Mouse (Mus musculus) lung, embryonic 16.5 days (tissue): Measurements from ENCODE around the gene Abcb10. TPM values are rescaled to one million over a fixed set of nuclear protein-coding genes. Genes with fewer than 3 reads are reported as not detected.
A peak's percentile ranks its signal among the peaks of the same experiment; 100 is the strongest.

Experiments used
- microRNA counts: library from miRNA; unstranded; fragments of <30 nt; microRNA quantifications from one replicate; lab custom pipeline; 2016
- microRNA-seq: library from miRNA; unstranded; fragments of <30 nt; microRNA quantifications from one replicate; pipeline ENCODE4, GENCODE M21; 2016
- polyA plus RNA-seq: library from polyadenylated mRNA; unstranded; fragments of >200 nt; fragmentation: Nextera tagmentation; extraction: Ambion mirVana; gene quantifications from 2 replicates; pipeline ENCODE4 v1.2.1, GENCODE M21; 2015

Gene Abcb10
- polyA plus RNA-seq, 1 experiment from 2014 or later = 14.3 TPM

MicroRNAs within 50 kb of the gene (microRNA counts, 519-probe panel; counts per million panel counts)
- 1,613 counts per million, percentile 23 among the panel's probes with 10 or more counts for microRNA mmu-miR-1967 (lab: Ali Mortazavi, UCI)

Small RNA genes lying within 50 kb of the gene (microRNA-seq; reads per million reads assigned to microRNA genes)
- not detected for gene Mir1967

Other genes with a start within 250 kb of the Abcb10 start
- gene Rab4a, start 177.1 kb downstream of the Abcb10 start, polyA plus RNA-seq = 27.4 and 32.2 TPM in 2 replicates
- gene Ccsap, start 122.9 kb downstream of the Abcb10 start, polyA plus RNA-seq = 4.4 TPM in 2 replicates
- gene Acta1, start 88.4 kb downstream of the Abcb10 start, polyA plus RNA-seq = 90.5 and 322 TPM in 2 replicates
- 37.7 and 39.5 TPM in 2 replicates for gene Nup133, start 33.9 kb downstream of the Abcb10 start, polyA plus RNA-seq
- 29.3 and 30.9 TPM in 2 replicates for gene Taf5l, start 38.3 kb upstream of the Abcb10 start, polyA plus RNA-seq
- 4.0 and 4.6 TPM in 2 replicates for gene Urb2, start 38.4 kb upstream of the Abcb10 start, polyA plus RNA-seq
- gene Galnt2, start 248.3 kb upstream of the Abcb10 start, polyA plus RNA-seq = 36.8 and 46.4 TPM in 2 replicates